Mouse (Mus musculus): ENCODE results near the gene Gm13057.
"Not testable (repeated sequence)": the region's sequence is repeated elsewhere in the genome, so short reads cannot be mapped to it uniquely, and the experiment has no call there.

Gene Gm13057

GRCm38 (mm10) chr4:143551400-143551799 lies at the start of gene Gm13057, which contains the start of gene BC080695:
Gene Gm13057 (plus strand): TSS chr4:143551709.
Gene BC080695 (plus strand): TSS chr4:143551700.
- DNase-seq = not testable (repeated sequence)

- no peak for DNase-seq
Measured at GRCm38 (mm10) chr4:143511043-143511442, 40.5 kb upstream of the Gm13057 start, which contains the start of gene Gm13043. Gene Gm13043 (plus strand): TSS chr4:143511343.

GRCm38 (mm10) chr4:143535654-143536053 lies 15.9 kb upstream of the Gm13057 start, which contains the start of gene Gm13040:
Gene Gm13040 (plus strand): TSS chr4:143535954.
- not testable (repeated sequence) for DNase-seq

All from kidney, adult 18-20 months (tissue).